Mouse (Mus musculus): ENCODE results near the gene Olfr1009. TPM values are rescaled to one million over a fixed set of nuclear protein-coding genes. Genes with fewer than 3 reads are reported as not detected.
"Not testable (repeated sequence)": the region's sequence is repeated elsewhere in the genome, so short reads cannot be mapped to it uniquely, and the experiment has no call there.

Olfr1009 gene
- polyA plus RNA-seq (2014; fragmentation: Nextera tagmentation; extraction: Ambion mirVana): not detected in 2 replicates

- no peak within 1 kb of the TSS for H3K4me3 ChIP-seq (ENCODE audit: low read depth, low read length)
Measured at GRCm38 (mm10) chr2:85715119-85715518, at the start of gene Olfr1009. TSS of gene Olfr1009 (plus strand) at chr2:85715419.

GRCm38 (mm10) chr2:85678667-85679066 is 36.6 kb upstream of the Olfr1009 start, which contains the start of gene Olfr1006:
TSS of gene Olfr1006 (minus strand) at chr2:85678767.
- no peak within 1 kb of the TSS for H3K9ac ChIP-seq (ENCODE audit: low read length)
- no peak within 1 kb of the TSS for H3K4me3 ChIP-seq (ENCODE audit: low read depth, low read length)
- H3K9me3 ChIP-seq (ENCODE audit: control insufficient read depth, low read length): no peaks in the 10 kb centered on the region
- no peaks in the 10 kb centered on the region for H3K27me3 ChIP-seq (ENCODE audit: control insufficient read depth, insufficient read depth, low read length)
- no peaks in the 10 kb centered on the region for H3K4me1 ChIP-seq (ENCODE audit: control insufficient read depth, insufficient read depth, low read length)
- no peaks in the 10 kb centered on the region for H3K36me3 ChIP-seq (ENCODE audit: control insufficient read depth, insufficient read depth, low read length)
- no peak within 1 kb of the TSS for H3K4me2 ChIP-seq
- no peak within 1 kb of the TSS for H3K27ac ChIP-seq (ENCODE audit: low read depth, low read length)
- no peak for DNase-seq (ENCODE audit: low spot score, missing footprints)
- ATAC-seq (ENCODE audit: low FRiP score): no peak

More at GRCm38 (mm10) chr2:85715119-85715518, at the start of gene Olfr1009:
- no peaks in the 10 kb centered on the region for H3K4me1 ChIP-seq (ENCODE audit: control insufficient read depth, insufficient read depth, low read length)
- ATAC-seq (ENCODE audit: low FRiP score) (no peak), DNase-seq (ENCODE audit: low spot score, missing footprints) (peak; percentile 8)
- H3K27me3 ChIP-seq (ENCODE audit: control insufficient read depth, insufficient read depth, low read length): no peaks in the 10 kb centered on the region
- no peak within 1 kb of the TSS for H3K27ac ChIP-seq (ENCODE audit: low read depth, low read length)
- H3K36me3 ChIP-seq (ENCODE audit: control insufficient read depth, insufficient read depth, low read length): no peaks in the 10 kb centered on the region
- 84% methylated on average over 1 of the region's 1 CpGs for WGBS
- no peak within 1 kb of the TSS for H3K4me2 ChIP-seq
- H3K9ac ChIP-seq (ENCODE audit: low read length): no peak within 1 kb of the TSS
- no peaks in the 10 kb centered on the region for H3K9me3 ChIP-seq (ENCODE audit: control insufficient read depth, low read length)

GRCm38 (mm10) chr2:85689131-85689530 is 26.1 kb upstream of the Olfr1009 start, which contains the start of gene Olfr1008:
TSS of gene Olfr1008 (plus strand) at chr2:85689431.
- no peak within 1 kb of the TSS for H3K4me2 ChIP-seq
- no peak within 1 kb of the TSS for H3K27ac ChIP-seq (ENCODE audit: low read depth, low read length)
- DNase-seq (ENCODE audit: low spot score, missing footprints) (no peak), ATAC-seq (ENCODE audit: low FRiP score) (no peak)
- H3K27me3 ChIP-seq (ENCODE audit: control insufficient read depth, insufficient read depth, low read length): no peaks in the 10 kb centered on the region
- H3K4me1 ChIP-seq (ENCODE audit: control insufficient read depth, insufficient read depth, low read length): no peaks in the 10 kb centered on the region
- H3K9me3 ChIP-seq (ENCODE audit: control insufficient read depth, low read length): no peaks in the 10 kb centered on the region
- H3K9ac ChIP-seq (ENCODE audit: low read length): no peak within 1 kb of the TSS
- no peaks in the 10 kb centered on the region for H3K36me3 ChIP-seq (ENCODE audit: control insufficient read depth, insufficient read depth, low read length)
- no peak within 1 kb of the TSS for H3K4me3 ChIP-seq (ENCODE audit: low read depth, low read length)

GRCm38 (mm10) chr2:85710680-85711079 is 4.5 kb upstream of the Olfr1009 start:
- H3K27me3 ChIP-seq (ENCODE audit: control insufficient read depth, insufficient read depth, low read length); H3K4me1 ChIP-seq (ENCODE audit: control insufficient read depth, insufficient read depth, low read length); H3K9me3 ChIP-seq (ENCODE audit: control insufficient read depth, low read length); ATAC-seq (ENCODE audit: low FRiP score); H3K9ac ChIP-seq (ENCODE audit: low read length); H3K27ac ChIP-seq (ENCODE audit: low read depth, low read length); H3K4me3 ChIP-seq (ENCODE audit: low read depth, low read length); H3K4me2 ChIP-seq; H3K36me3 ChIP-seq (ENCODE audit: control insufficient read depth, insufficient read depth, low read length); DNase-seq (ENCODE audit: low spot score, missing footprints): not testable (repeated sequence)
- 86% methylated on average over 2 of the region's 2 CpGs for WGBS

GRCm38 (mm10) chr2:85711159-85711558 is 4.1 kb upstream of the Olfr1009 start:
- 31% methylated on average over 1 of the region's 1 CpGs for WGBS
- Histone ChIP-seq H3K27ac (ENCODE audit: low read depth, low read length) (no peak overlapping the region), H3K9me3 (ENCODE audit: control insufficient read depth, low read length) (no peaks in the 10 kb centered on the region), H3K4me3 (ENCODE audit: low read depth, low read length) (no peak overlapping the region), H3K4me1 (ENCODE audit: control insufficient read depth, insufficient read depth, low read length) (no peaks in the 10 kb centered on the region), H3K27me3 (ENCODE audit: control insufficient read depth, insufficient read depth, low read length) (no peaks in the 10 kb centered on the region), H3K9ac (ENCODE audit: low read length) (no peak overlapping the region), H3K4me2 (no peak overlapping the region), H3K36me3 (ENCODE audit: control insufficient read depth, insufficient read depth, low read length) (no peaks in the 10 kb centered on the region)
- no peak for DNase-seq (ENCODE audit: low spot score, missing footprints)
- ATAC-seq (ENCODE audit: low FRiP score): no peak

- ATAC-seq (ENCODE audit: low FRiP score) (0 out of 2 replicates have a peak, but pooled peaks have one; percentile 61), DNase-seq (ENCODE audit: low spot score, missing footprints) (peak; percentile 85)
- Histone ChIP-seq H3K4me2 (no peak overlapping the region), H3K27ac (ENCODE audit: low read depth, low read length) (no peak overlapping the region), H3K36me3 (ENCODE audit: control insufficient read depth, insufficient read depth, low read length) (no peaks in the 10 kb centered on the region), H3K9me3 (ENCODE audit: control insufficient read depth, low read length) (no peaks in the 10 kb centered on the region), H3K4me3 (ENCODE audit: low read depth, low read length) (no peak overlapping the region), H3K4me1 (ENCODE audit: control insufficient read depth, insufficient read depth, low read length) (no peaks in the 10 kb centered on the region), H3K9ac (ENCODE audit: low read length) (no peak overlapping the region), H3K27me3 (ENCODE audit: control insufficient read depth, insufficient read depth, low read length) (no peaks in the 10 kb centered on the region)
- 16% methylated on average over 3 of the region's 3 CpGs for WGBS
Measured at GRCm38 (mm10) chr2:85725793-85726192, 10.6 kb downstream of the Olfr1009 start.

- Histone ChIP-seq H3K4me3 (ENCODE audit: low read depth, low read length) (no peak overlapping the region), H3K4me2 (no peak overlapping the region), H3K9me3 (ENCODE audit: control insufficient read depth, low read length) (no peaks in the 10 kb centered on the region), H3K27ac (ENCODE audit: low read depth, low read length) (no peak overlapping the region), H3K36me3 (ENCODE audit: control insufficient read depth, insufficient read depth, low read length) (no peaks in the 10 kb centered on the region), H3K4me1 (ENCODE audit: control insufficient read depth, insufficient read depth, low read length) (no peaks in the 10 kb centered on the region), H3K27me3 (ENCODE audit: control insufficient read depth, insufficient read depth, low read length) (no peaks in the 10 kb centered on the region), H3K9ac (ENCODE audit: low read length) (no peak overlapping the region)
- WGBS: 81% methylated on average over 4 of the region's 4 CpGs
- ATAC-seq (ENCODE audit: low FRiP score): no peak
- DNase-seq (ENCODE audit: low spot score, missing footprints): no peak
Measured at GRCm38 (mm10) chr2:85753822-85754221, 38.6 kb downstream of the Olfr1009 start.

GRCm38 (mm10) chr2:85762666-85763065 is 47.4 kb downstream of the Olfr1009 start, which contains the start of gene Olfr1012:
TSS of gene Olfr1012 (minus strand) at chr2:85762766.
- no peak for ATAC-seq (ENCODE audit: low FRiP score)
- Histone ChIP-seq H3K9me3 (ENCODE audit: control insufficient read depth, low read length) (no peaks in the 10 kb centered on the region), H3K9ac (ENCODE audit: low read length) (no peak within 1 kb of the TSS), H3K4me1 (ENCODE audit: control insufficient read depth, insufficient read depth, low read length) (no peaks in the 10 kb centered on the region), H3K27me3 (ENCODE audit: control insufficient read depth, insufficient read depth, low read length) (no peaks in the 10 kb centered on the region), H3K27ac (ENCODE audit: low read depth, low read length) (no peak within 1 kb of the TSS), H3K4me3 (ENCODE audit: low read depth, low read length) (no peak within 1 kb of the TSS), H3K36me3 (ENCODE audit: control insufficient read depth, insufficient read depth, low read length) (no peaks in the 10 kb centered on the region), H3K4me2 (no peak within 1 kb of the TSS)
- no peak for DNase-seq (ENCODE audit: low spot score, missing footprints)
- 81% methylated on average over 1 of the region's 1 CpGs for WGBS

GRCm38 (mm10) chr2:85766798-85767197 is 51.6 kb downstream of the Olfr1009 start, which contains the start of gene Olfr1013:
TSS of gene Olfr1013 (plus strand) at chr2:85767098.
- Histone ChIP-seq H3K36me3 (ENCODE audit: control insufficient read depth, insufficient read depth, low read length) (no peaks in the 10 kb centered on the region), H3K27ac (ENCODE audit: low read depth, low read length) (no peak within 1 kb of the TSS), H3K9ac (ENCODE audit: low read length) (no peak within 1 kb of the TSS), H3K27me3 (ENCODE audit: control insufficient read depth, insufficient read depth, low read length) (no peaks in the 10 kb centered on the region), H3K4me1 (ENCODE audit: control insufficient read depth, insufficient read depth, low read length) (no peaks in the 10 kb centered on the region), H3K9me3 (ENCODE audit: control insufficient read depth, low read length) (no peaks in the 10 kb centered on the region), H3K4me3 (ENCODE audit: low read depth, low read length) (no peak within 1 kb of the TSS), H3K4me2 (no peak within 1 kb of the TSS)
- no peak for ATAC-seq (ENCODE audit: low FRiP score)
- no peak for DNase-seq (ENCODE audit: low spot score, missing footprints)
